Mouse (Mus musculus) stomach, embryonic 14.5 days (tissue): ENCODE results near the gene Paqr6. TPM values are rescaled to one million over a fixed set of nuclear protein-coding genes. Genes with fewer than 3 reads are reported as not detected.

Experiments used
- ATAC-seq: fragments of 200-750 bp; cut with Nextera tagmentation; 2 replicates; pipeline ENCODE4 v1.8.0; 2017; ENCODE audit warnings: low read depth, moderate TSS enrichment; ENCODE audit not compliant: insufficient number of reproducible peaks, insufficient read depth, low FRiP score
- H3K27ac ChIP-seq: fragments of 300-500 bp; sonication (generic); 2 replicates; pipeline ENCODE4 v1.5.1; 2014; ENCODE audit warnings: mild to moderate bottlenecking, low read length, moderate library complexity, mixed read lengths
- H3K27me3 ChIP-seq: fragments of 300-500 bp; sonication (generic); 2 replicates; pipeline ENCODE4 v1.6.1; 2014; ENCODE audit warnings: low read length, control low read depth, mixed read lengths; ENCODE audit not compliant: control insufficient read depth, insufficient read depth
- H3K36me3 ChIP-seq: fragments of 300-500 bp; sonication (generic); 2 replicates; pipeline ENCODE4 v1.6.1; 2014; ENCODE audit warnings: mild to moderate bottlenecking, control low read depth, low read length, moderate library complexity, mixed read lengths; ENCODE audit not compliant: control insufficient read depth, insufficient read depth
- H3K4me1 ChIP-seq: fragments of 300-500 bp; sonication (generic); 2 replicates; pipeline ENCODE4 v1.6.1; 2014; ENCODE audit warnings: low read length, control low read depth, mixed read lengths; ENCODE audit not compliant: control insufficient read depth, insufficient read depth
- H3K4me2 ChIP-seq: fragments of 300-500 bp; sonication (generic); replicated peaks from 2 replicates; pipeline ENCODE4 v1.6.1; 2014; ENCODE audit warnings: low read depth, low read length, control low read depth
- H3K4me3 ChIP-seq: fragments of 300-500 bp; sonication (generic); 2 replicates; pipeline ENCODE4 v1.5.1; 2014; ENCODE audit warnings: low read depth, low read length, control low read depth
- H3K9ac ChIP-seq: fragments of 300-500 bp; sonication (generic); replicated peaks from 2 replicates; pipeline ENCODE4 v1.6.1; 2014; ENCODE audit warnings: low read depth, mild to moderate bottlenecking, control low read depth, low read length, moderate library complexity, mixed read lengths
- H3K9me3 ChIP-seq: fragments of 300-500 bp; sonication (generic); 2 replicates; pipeline ENCODE4 v1.6.1; 2016; ENCODE audit warnings: low read depth, low read length, control low read depth; ENCODE audit not compliant: control insufficient read depth
- WGBS: fragments of 180-500 bp; shearing (Covaris S2); extraction: QIAGEN DNeasy Blood & Tissue Kit; methylation state at CpG from one replicate; pipeline ENCODE4 v1.1.7; 2014; 5-methylcytosine and 5-hydroxymethylcytosine counted together
- polyA plus RNA-seq: library from polyadenylated mRNA; unstranded; fragments of >200 nt; fragmentation: Nextera tagmentation; extraction: Ambion mirVana; gene quantifications from 2 replicates; pipeline ENCODE4 v1.2.1, GENCODE M21; 2014

Paqr6 gene
- polyA plus RNA-seq, 1 experiment from 2014 or later, result 11.2 TPM

DNA sequence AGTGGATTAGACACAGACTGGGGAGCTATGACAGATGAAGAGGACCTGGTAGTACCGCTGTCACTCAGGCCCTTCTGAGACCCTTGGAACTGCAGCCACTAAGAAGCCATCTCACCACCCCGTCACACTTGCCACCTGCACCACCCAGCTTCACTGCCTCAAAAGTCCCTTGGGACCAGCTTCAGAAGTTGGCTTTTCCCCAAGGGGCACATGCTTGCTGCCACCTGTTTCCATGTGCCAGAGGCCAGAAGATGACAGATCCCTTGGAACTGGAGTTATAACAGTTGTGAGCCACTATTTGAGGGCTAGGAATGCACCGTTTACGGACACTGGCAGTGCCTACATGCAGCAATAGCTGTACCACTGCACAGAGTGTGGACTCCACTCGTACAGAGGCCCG is 30.9 kb downstream of the Paqr6 start:
- no peak for ATAC-seq
- 93% methylated on average over 6 of the region's 6 CpGs for WGBS
- Histone ChIP-seq H3K4me2 (no peak overlapping the region), H3K9me3 (no peaks in the 10 kb centered on the region; the same call in 1 of the 2 replicates), H3K27me3 (no peaks in the 10 kb centered on the region), H3K36me3 (peaks cover 4% of the 10 kb centered on the region), H3K4me3 (no peak overlapping the region), H3K27ac (no peak overlapping the region), H3K9ac (no peak overlapping the region), H3K4me1 (no peaks in the 10 kb centered on the region)

GRCm38 (mm10) chr3:88395742-88396141 is 31.4 kb downstream of the Paqr6 start:
- 90% methylated on average over 8 of the region's 8 CpGs for WGBS
- Histone ChIP-seq H3K36me3 (peaks cover 4% of the 10 kb centered on the region), H3K27ac (no peak overlapping the region), H3K4me2 (no peak overlapping the region), H3K9ac (no peak overlapping the region), H3K27me3 (no peaks in the 10 kb centered on the region), H3K4me1 (no peaks in the 10 kb centered on the region), H3K9me3 (no peaks in the 10 kb centered on the region), H3K4me3 (no peak overlapping the region)
- ATAC-seq, result no peak

- ATAC-seq, result no peak
- Histone ChIP-seq H3K4me3 (no peak overlapping the region), H3K27me3 (no peaks in the 10 kb centered on the region), H3K9me3 (no peaks in the 10 kb centered on the region), H3K9ac (no peak overlapping the region), H3K4me1 (no peaks in the 10 kb centered on the region), H3K4me2 (no peak overlapping the region), H3K36me3 (peaks cover 3% of the 10 kb centered on the region), H3K27ac (no peak overlapping the region)
- 83% methylated on average over 2 of the region's 2 CpGs for WGBS
Observed at GRCm38 (mm10) chr3:88398666-88399065, 34.3 kb downstream of the Paqr6 start.

DNA sequence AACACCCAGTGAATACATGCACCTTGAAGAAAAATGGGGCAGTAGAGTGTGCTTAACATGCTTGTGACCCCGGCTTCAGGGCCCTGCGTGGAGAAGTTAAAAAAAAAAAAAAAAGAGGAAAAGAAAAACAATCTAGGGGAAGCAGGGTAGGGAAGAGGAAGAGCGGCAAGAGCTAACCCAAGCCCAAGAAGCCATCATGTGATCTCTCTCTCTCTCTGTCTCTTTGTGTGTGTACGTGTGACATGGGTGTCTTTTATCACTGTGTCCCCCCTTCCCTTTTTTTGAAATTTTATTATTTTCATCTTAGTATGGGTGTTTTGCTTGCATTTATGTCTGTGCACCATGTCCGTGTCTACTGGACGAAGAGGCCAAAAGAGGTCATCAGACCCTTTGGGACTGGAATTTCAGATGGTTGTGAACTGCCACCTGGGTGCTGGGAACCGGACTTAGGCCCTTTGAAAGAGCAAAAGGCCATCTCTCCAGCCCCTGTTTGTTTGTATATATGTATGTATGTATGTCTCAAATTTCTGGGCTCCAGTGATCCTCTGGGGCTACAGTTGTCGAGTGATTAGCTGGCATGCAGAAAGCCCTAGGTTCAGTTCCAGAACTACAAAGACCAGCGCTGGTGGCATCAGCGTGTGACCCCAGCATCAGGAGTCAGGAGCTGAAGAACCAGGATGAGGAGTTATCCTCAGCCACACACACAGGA is 39.3 kb downstream of the Paqr6 start:
- WGBS, result 94% methylated on average over 10 of the region's 10 CpGs
- H3K4me2 ChIP-seq, result no peak overlapping the region
- no peak for ATAC-seq
- H3K27me3 ChIP-seq, result no peaks in the 10 kb centered on the region
- H3K4me1 ChIP-seq, result 0 out of 2 replicates have a peak, but pooled peaks cover under 1% of the 10 kb centered on the region
- H3K27ac ChIP-seq, result no peak overlapping the region
- H3K9ac ChIP-seq, result no peak overlapping the region
- H3K36me3 ChIP-seq, result peaks cover 3% of the 10 kb centered on the region
- H3K9me3 ChIP-seq, result no peaks in the 10 kb centered on the region
- no peak overlapping the region for H3K4me3 ChIP-seq

DNA sequence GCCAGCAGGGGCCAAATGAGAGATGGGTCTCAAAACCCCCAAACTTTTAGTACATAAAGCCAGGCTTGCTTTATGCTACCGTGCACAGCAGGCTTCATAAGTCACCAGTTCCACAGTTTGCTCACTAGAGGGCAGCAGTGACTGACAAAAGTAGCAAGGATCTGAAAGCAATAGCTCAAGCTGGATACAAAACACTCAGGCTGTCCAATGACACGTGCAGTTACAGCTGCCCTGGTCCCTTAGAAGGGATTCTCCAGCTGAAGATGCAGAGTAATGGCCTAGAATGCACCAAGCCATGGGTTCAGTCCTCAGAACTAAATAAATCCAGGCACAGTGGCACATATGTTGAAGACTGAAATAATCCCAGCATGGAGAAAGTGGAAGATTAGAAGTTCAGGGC is 42.7 kb downstream of the Paqr6 start:
- Histone ChIP-seq H3K4me1 (peaks cover 12% of the 10 kb centered on the region; the same call in 1 of the 2 replicates), H3K4me3 (no peak overlapping the region), H3K27me3 (no peaks in the 10 kb centered on the region), H3K4me2 (no peak overlapping the region), H3K36me3 (peaks cover 3% of the 10 kb centered on the region), H3K9me3 (no peaks in the 10 kb centered on the region), H3K9ac (no peak overlapping the region), H3K27ac (no peak overlapping the region)
- no peak for ATAC-seq
- WGBS, result 0% methylated on average over 2 of the region's 2 CpGs

GRCm38 (mm10) chr3:88407529-88407928 is 43.1 kb downstream of the Paqr6 start:
- H3K4me1 ChIP-seq, result peaks cover 12% of the 10 kb centered on the region; the same call in 1 of the 2 replicates
- no peaks in the 10 kb centered on the region for H3K27me3 ChIP-seq
- peaks cover 8% of the 10 kb centered on the region for H3K36me3 ChIP-seq
- H3K4me2 ChIP-seq, result no peak overlapping the region
- 47% methylated on average over 7 of the region's 7 CpGs for WGBS
- no peak overlapping the region for H3K27ac ChIP-seq
- no peak overlapping the region for H3K4me3 ChIP-seq
- ATAC-seq, result no peak
- H3K9me3 ChIP-seq, result no peaks in the 10 kb centered on the region
- no peak overlapping the region for H3K9ac ChIP-seq

- Histone ChIP-seq H3K9me3 (no peaks in the 10 kb centered on the region), H3K4me3 (peak overlapping the region; percentile 65), H3K27me3 (no peaks in the 10 kb centered on the region), H3K36me3 (peaks cover 9% of the 10 kb centered on the region), H3K4me2 (peak overlapping the region; percentile 60), H3K27ac (no peak overlapping the region), H3K9ac (peak overlapping the region; percentile 87; the same call in 1 of the 2 replicates), H3K4me1 (peaks cover 12% of the 10 kb centered on the region; the same call in 1 of the 2 replicates)
- 48% methylated on average over 5 of the region's 5 CpGs for WGBS
- ATAC-seq, result no peak
Observed at GRCm38 (mm10) chr3:88408953-88409352, 44.6 kb downstream of the Paqr6 start.

- WGBS, result under 1% methylated on average over 54 of the region's 54 CpGs
- no peaks in the 10 kb centered on the region for H3K27me3 ChIP-seq
- H3K27ac ChIP-seq, result peak within 1 kb of the TSS; percentile 97
- no peaks in the 10 kb centered on the region for H3K9me3 ChIP-seq
- peak; percentile 91 for ATAC-seq
- peak within 1 kb of the TSS; percentile 60 for H3K4me2 ChIP-seq
- peak within 1 kb of the TSS; percentile 65 for H3K4me3 ChIP-seq
- peak within 1 kb of the TSS; percentile 87 for H3K9ac ChIP-seq
- peaks cover 12% of the 10 kb centered on the region; the same call in 1 of the 2 replicates for H3K4me1 ChIP-seq
- H3K36me3 ChIP-seq, result peaks cover 11% of the 10 kb centered on the region
Observed at GRCm38 (mm10) chr3:88409741-88410644, 45.6 kb downstream of the Paqr6 start, which contains the start of gene Pmf1. TSS of gene Pmf1 (minus strand) at chr3:88410331.
